Mouse (Mus musculus) MEL (cell line): ENCODE data around the gene Grin3b. TPM values are rescaled to one million over a fixed set of nuclear protein-coding genes. Genes with fewer than 3 reads are reported as not detected.

Experiments used
- DNase-seq: peaks from one replicate; pipeline ENCODE4 v3.0.0; 2011; ENCODE audit warnings: low read depth, low spot score
- H3K27ac ChIP-seq: 2 replicates; pipeline ENCODE4 v1.5.1; 2012; ENCODE audit warnings: low read depth, mild to moderate bottlenecking, control low read depth, low read length, moderate library complexity; ENCODE audit not compliant: control insufficient read depth
- H3K27me3 ChIP-seq, 2 experiments: fragments of 150-350 bp in 1 of 2; sonication (generic) in 1 of 2; 2 replicates each; pipeline ENCODE4 v1.6.1; 2012; ENCODE audit warnings: low read length in 2 of 2, mild to moderate bottlenecking in 2 of 2, improper control_type of control experiment in 1 of 2, moderate library complexity in 1 of 2; ENCODE audit not compliant: insufficient read depth in 2 of 2, control insufficient read depth in 1 of 2
- H3K36me3 ChIP-seq, 2 experiments: 2 replicates each; pipeline ENCODE4 v1.6.1; 2012 to 2014; ENCODE audit warnings: low read length in 2 of 2, improper control_type of control experiment in 1 of 2, inconsistent platforms in 1 of 2, mild to moderate bottlenecking in 1 of 2; ENCODE audit not compliant: insufficient read depth in 2 of 2, control insufficient read depth in 1 of 2
- H3K4me1 ChIP-seq, 2 experiments: fragments of 150-350 bp in 1 of 2; sonication (generic) in 1 of 2; 2 replicates each; pipeline ENCODE4 v1.6.1; 2012; ENCODE audit warnings: low read length in 2 of 2, improper control_type of control experiment in 1 of 2, mild to moderate bottlenecking in 1 of 2; ENCODE audit not compliant: insufficient read depth in 2 of 2, control insufficient read depth in 1 of 2
- H3K4me3 ChIP-seq, 2 experiments: fragments of 150-350 bp in 1 of 2; sonication (generic) in 1 of 2; 2 replicates each; pipeline ENCODE4 v1.5.1; 2012; ENCODE audit warnings: low read depth in 2 of 2, low read length in 2 of 2, mild to moderate bottlenecking in 2 of 2, moderate library complexity in 2 of 2, control low read depth in 1 of 2, improper control_type of control experiment in 1 of 2; ENCODE audit not compliant: control insufficient read depth in 1 of 2, insufficient read depth in 1 of 2
- H3K79me2 ChIP-seq: 2 replicates; pipeline ENCODE4 v1.6.1; 2012; ENCODE audit warnings: mild to moderate bottlenecking, low read length, moderate library complexity; ENCODE audit not compliant: control insufficient read depth, poor library complexity, insufficient read depth
- H3K9ac ChIP-seq: 2 replicates; pipeline ENCODE4 v1.6.1; 2012; ENCODE audit warnings: low read depth, mild to moderate bottlenecking, control low read depth, low read length, moderate library complexity; ENCODE audit not compliant: control insufficient read depth, poor library complexity, severe bottlenecking
- H3K9me3 ChIP-seq: fragments of 150-350 bp; sonication (generic); replicated peaks from 2 replicates; pipeline ENCODE4 v1.6.1; 2012; ENCODE audit warnings: mild to moderate bottlenecking, low read length, improper control_type of control experiment, moderate library complexity; ENCODE audit not compliant: insufficient read depth
- BHLHE40 ChIP-seq: IDR thresholded peaks from 2 replicates; pipeline ENCODE4 v1.6.1; 2012; ENCODE audit warnings: low read depth, mild to moderate bottlenecking, inconsistent platforms, low read length, improper control_type of control experiment, borderline replicate concordance
- CHD1 ChIP-seq: IDR thresholded peaks from 2 replicates; pipeline ENCODE4 v1.6.1; 2012; ENCODE audit warnings: low read depth, mild to moderate bottlenecking, inconsistent platforms, low read length, improper control_type of control experiment
- CHD2 ChIP-seq: IDR thresholded peaks from 2 replicates; pipeline ENCODE4 v1.6.1; 2011; ENCODE audit warnings: low read length, improper control_type of control experiment
- CTCF ChIP-seq, 3 experiments: IDR thresholded peaks in 2 of 3; conservative IDR thresholded peaks in 1 of 3; 2 replicates each; pipeline ENCODE4 v1.5.1; 2011 to 2012; ENCODE audit warnings: low read length in 3 of 3, low read depth in 2 of 3, mild to moderate bottlenecking in 2 of 3, improper control_type of control experiment in 1 of 3, inconsistent platforms in 1 of 3, mixed read lengths in 1 of 3, moderate library complexity in 1 of 3; ENCODE audit not compliant: control insufficient read depth in 1 of 3, insufficient read depth in 1 of 3, poor library complexity in 1 of 3, severe bottlenecking in 1 of 3
- EP300 ChIP-seq, 2 experiments: IDR thresholded peaks; 2 replicates each; pipeline ENCODE4 v1.6.1; 2011; ENCODE audit warnings: improper control_type of control experiment in 2 of 2, low read length in 2 of 2, low read depth in 1 of 2, mild to moderate bottlenecking in 1 of 2
- ETS1 ChIP-seq: IDR thresholded peaks from 2 replicates; pipeline ENCODE4 v1.6.1; 2012; ENCODE audit warnings: low read depth, mild to moderate bottlenecking, inconsistent platforms, low read length, improper control_type of control experiment, moderate library complexity
- JUND ChIP-seq: IDR thresholded peaks from 2 replicates; pipeline ENCODE4 v1.6.1; 2011; ENCODE audit warnings: low read depth, mild to moderate bottlenecking, improper control_type of control experiment, low read length
- KAT2A ChIP-seq: conservative IDR thresholded peaks from 2 replicates; pipeline ENCODE4 v1.6.1; 2012; ENCODE audit warnings: low read depth, low read length, improper control_type of control experiment, inconsistent platforms
- MAFK ChIP-seq: IDR thresholded peaks from 2 replicates; pipeline ENCODE4 v1.6.1; 2011; ENCODE audit warnings: low read depth, mild to moderate bottlenecking, low read length, improper control_type of control experiment, borderline replicate concordance
- MAX ChIP-seq: IDR thresholded peaks from 2 replicates; pipeline ENCODE4 v1.6.1; 2011; ENCODE audit warnings: low read length, improper control_type of control experiment
- MAZ ChIP-seq: IDR thresholded peaks from 2 replicates; pipeline ENCODE4 v1.6.1; 2012; ENCODE audit warnings: low read depth, mild to moderate bottlenecking, inconsistent platforms, low read length, improper control_type of control experiment
- MXI1 ChIP-seq: IDR thresholded peaks from 2 replicates; pipeline ENCODE4 v1.6.1; 2011; ENCODE audit warnings: mild to moderate bottlenecking, low read depth, low read length, improper control_type of control experiment
- MYB ChIP-seq: IDR thresholded peaks from 2 replicates; pipeline ENCODE4 v1.6.1; 2011; ENCODE audit warnings: mild to moderate bottlenecking, low read depth, low read length, improper control_type of control experiment
- MYC ChIP-seq: IDR thresholded peaks from 2 replicates; pipeline ENCODE4 v1.6.1; 2011; ENCODE audit warnings: low read depth, mild to moderate bottlenecking, low read length, improper control_type of control experiment, moderate library complexity
- NRF1 ChIP-seq: IDR thresholded peaks from 2 replicates; pipeline ENCODE4 v1.6.1; 2014; ENCODE audit warnings: low read depth, mild to moderate bottlenecking, inconsistent platforms, low read length, improper control_type of control experiment, moderate library complexity; ENCODE audit not compliant: poor library complexity, insufficient read depth, severe bottlenecking
- POLR2AphosphoS2 ChIP-seq: IDR thresholded peaks from 2 replicates; pipeline ENCODE4 v1.6.1; 2011; ENCODE audit warnings: low read length, improper control_type of control experiment
- POLR2AphosphoS5 ChIP-seq: IDR thresholded peaks from 2 replicates; pipeline ENCODE4 v1.6.1; 2012; ENCODE audit warnings: low read depth, borderline replicate concordance, mild to moderate bottlenecking, inconsistent platforms, low read length, moderate library complexity, mixed read lengths
- TBP ChIP-seq: IDR thresholded peaks from 2 replicates; pipeline ENCODE4 v1.8.0; 2011; ENCODE audit warnings: low read depth, low read length, improper control_type of control experiment
- TCF12 ChIP-seq: IDR thresholded peaks from 2 replicates; pipeline ENCODE4 v1.6.1; 2014; ENCODE audit warnings: low read depth, mild to moderate bottlenecking, inconsistent platforms, low read length, improper control_type of control experiment, moderate library complexity
- USF2 ChIP-seq, 2 experiments: IDR thresholded peaks; 2 replicates each; pipeline ENCODE4 v1.6.1; 2011 to 2012; ENCODE audit warnings: improper control_type of control experiment in 2 of 2, low read length in 2 of 2, borderline replicate concordance in 1 of 2, inconsistent platforms in 1 of 2, low read depth in 1 of 2, mild to moderate bottlenecking in 1 of 2; ENCODE audit not compliant: insufficient read depth in 1 of 2
- ZMIZ1 ChIP-seq: IDR thresholded peaks from 2 replicates; pipeline ENCODE4 v1.6.1; 2012; ENCODE audit warnings: low read depth, mild to moderate bottlenecking, inconsistent platforms, low read length, improper control_type of control experiment, moderate library complexity
- ZNF384 ChIP-seq: IDR thresholded peaks from 2 replicates; pipeline ENCODE4 v1.6.1; 2012; ENCODE audit warnings: low read depth, mild to moderate bottlenecking, inconsistent platforms, low read length, improper control_type of control experiment
- polyA plus RNA-seq, 2 experiments: library from polyadenylated mRNA; stranded (reverse) in 1 of 2; unstranded in 1 of 2; fragments of >175 nt in 1 of 2; fragments of >200 nt in 1 of 2; gene quantifications; 2 replicates each; pipeline versions ENCODE4 v1.2.1 to v1.2.4; 2012; ENCODE audit warnings: low replicate concordance in 2 of 2, low read depth in 1 of 2; ENCODE audit not compliant: insufficient read length in 2 of 2, insufficient read depth in 1 of 2, missing spikeins in 1 of 2
- total RNA-seq: library from RNA; depleted of rRNA; stranded (reverse); fragments of 300-350 nt; gene quantifications from 2 replicates; pipeline ENCODE4 v1.2.3, GENCODE M21; 2012

The Grin3b gene
- total and polyA plus RNA-seq, 3 experiments = 0.42 to 1.1 TPM; not detected in 1

DNA sequence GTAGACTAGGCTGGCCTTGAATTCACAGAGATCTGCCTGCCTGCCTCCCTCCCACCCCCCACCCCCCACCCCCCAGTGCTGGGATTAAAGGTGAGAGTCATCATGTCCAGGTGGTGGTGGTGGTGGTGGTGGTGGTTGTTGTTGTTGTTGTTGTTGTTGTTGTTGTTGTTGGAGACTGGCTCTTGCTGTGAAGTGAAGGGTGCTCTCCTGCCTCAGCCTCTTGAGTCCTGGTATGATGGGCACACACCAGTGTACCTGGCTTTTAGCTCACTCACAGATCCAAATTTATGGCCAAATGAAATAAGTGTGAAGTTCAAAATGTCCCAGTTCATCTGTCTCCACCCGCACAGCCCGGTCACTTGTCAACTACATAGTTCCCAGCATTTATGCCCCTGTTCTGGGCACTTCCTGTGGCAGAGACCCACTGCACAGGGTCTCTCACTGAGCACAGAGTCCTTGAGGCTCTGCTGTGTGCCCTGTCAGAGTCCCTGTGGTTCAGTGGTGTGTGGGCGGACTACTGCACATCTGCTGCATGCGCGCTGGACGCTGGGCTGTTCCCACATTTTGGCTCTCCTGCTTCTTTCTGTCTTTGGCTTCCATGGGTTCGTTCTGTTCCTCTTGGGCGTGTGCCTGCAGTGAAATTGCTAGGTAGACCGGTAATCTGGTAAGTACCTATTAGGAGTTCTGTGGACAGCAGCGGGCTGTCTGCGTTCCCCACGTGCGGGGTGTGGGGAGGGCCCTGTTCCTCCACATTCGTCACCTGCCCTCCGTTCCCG is 35.5 kb upstream of the Grin3b start:
- H3K27me3 ChIP-seq = no peaks in the 10 kb centered on the region
- DNase-seq = no peak
- TF ChIP-seq CTCF (IDR thresholded peaks at IDR 0.05 in 2 of 3, conservative IDR thresholded peaks at IDR 0.05 in 1 of 3; ENCODE audit: control insufficient read depth in 1 of 3, insufficient read depth in 1 of 3, low read depth in 2 of 3, low read length in 3 of 3, poor library complexity in 1 of 3, severe bottlenecking in 1 of 3) (no peak), MAFK (no peak), EP300 (IDR thresholded peaks at IDR 0.05; ENCODE audit: low read depth in 1 of 2, low read length in 2 of 2) (no peak), POLR2AphosphoS5 (no peak), TBP (no peak), JUND (no peak), CHD2 (no peak), POLR2AphosphoS2 (no peak), NRF1 (no peak), CHD1 (no peak), MAZ (no peak), KAT2A (no peak), MAX (no peak), ETS1 (no peak), MYC (no peak)
- H3K79me2 ChIP-seq = no peaks in the 10 kb centered on the region
- H3K27ac ChIP-seq = no peak overlapping the region
- no peaks in the 10 kb centered on the region for H3K4me1 ChIP-seq
- no peaks in the 10 kb centered on the region for H3K36me3 ChIP-seq
- no peak overlapping the region for H3K9ac ChIP-seq
- no peak overlapping the region for H3K4me3 ChIP-seq
- H3K9me3 ChIP-seq = no peaks in the 10 kb centered on the region

DNA sequence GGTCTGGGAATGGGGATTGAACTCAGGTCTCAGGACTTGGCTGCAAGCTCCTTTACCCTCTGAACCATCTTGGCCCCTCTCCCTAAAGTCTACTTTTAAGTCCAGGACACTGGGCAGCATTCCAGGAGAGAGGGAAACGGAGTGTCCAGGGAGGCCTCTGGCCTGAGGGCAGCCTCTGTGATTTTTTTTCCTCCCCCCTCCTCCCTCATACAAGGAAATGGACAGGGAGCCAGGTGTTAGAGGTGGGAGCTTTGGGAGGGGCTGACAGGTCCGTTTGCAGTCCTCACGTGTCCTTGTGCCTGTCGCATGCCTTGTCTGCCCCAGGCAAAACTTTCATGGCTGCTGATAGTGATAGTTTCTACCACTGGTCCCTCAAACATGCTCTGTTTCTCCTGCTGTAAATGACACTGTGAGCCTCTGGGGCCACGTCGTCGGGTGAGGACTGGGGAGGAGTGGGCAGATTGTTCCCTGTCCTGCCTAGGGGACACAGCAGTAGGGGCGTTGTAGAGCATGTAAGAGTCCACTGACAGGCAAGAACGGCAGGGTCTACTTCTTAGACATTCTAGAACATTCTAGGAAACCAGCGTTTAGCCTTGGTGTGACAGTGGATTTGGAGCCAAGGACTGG is 34.1 kb upstream of the Grin3b start:
- no peaks in the 10 kb centered on the region for H3K79me2 ChIP-seq
- H3K4me1 ChIP-seq = 0 out of 4 replicates have a peak, but pooled peaks cover 0 to 4% of the 10 kb centered on the region in 2 experiments
- H3K36me3 ChIP-seq = no peaks in the 10 kb centered on the region; a peak in 1 of 4 replicates
- H3K27ac ChIP-seq = no peak overlapping the region
- no peak overlapping the region for H3K4me3 ChIP-seq
- no peaks in the 10 kb centered on the region for H3K9me3 ChIP-seq
- no peak for TF ChIP-seq POLR2AphosphoS5
- no peak for TF ChIP-seq POLR2AphosphoS2
- TF ChIP-seq MYB = no peak
- no peak for TF ChIP-seq MAZ
- no peak for TF ChIP-seq ZNF384
- no peak for TF ChIP-seq USF2 (IDR thresholded peaks at IDR 0.05; ENCODE audit: borderline replicate concordance in 1 of 2, insufficient read depth in 1 of 2, low read depth in 1 of 2, low read length in 2 of 2)
- TF ChIP-seq MXI1 = no peak
- no peak for TF ChIP-seq TCF12
- no peak for TF ChIP-seq ZMIZ1
- TF ChIP-seq BHLHE40 = no peak
- TF ChIP-seq EP300 (IDR thresholded peaks at IDR 0.05; ENCODE audit: low read depth in 1 of 2, low read length in 2 of 2) = no peak
- no peak for TF ChIP-seq TBP
- no peak for DNase-seq
- H3K9ac ChIP-seq = no peak overlapping the region
- H3K27me3 ChIP-seq = no peaks in the 10 kb centered on the region
